Mouse (Mus musculus) ES-Bruce4 (cell line): ENCODE data around the gene Fgfr2.

ENCODE experiments used
- CTCF ChIP-seq: IDR thresholded peaks from one replicate; pipeline ENCODE4 v1.8.1; 2011; ENCODE audit warnings: low read depth, low read length
- EP300 ChIP-seq: IDR thresholded peaks from 2 replicates; pipeline ENCODE4 v1.6.1; 2011; ENCODE audit warnings: low read depth, low read length; ENCODE audit not compliant: insufficient read depth

- no peak for TF ChIP-seq CTCF
- TF ChIP-seq EP300 = no peak
Observed at GRCm38 (mm10) chr7:132227075-132227640, 896.0 kb downstream of the Fgfr2 start.
